Mouse (Mus musculus) olfactory bulb, adult 2 months (tissue): ENCODE measurements at regions not wholly inside any gene's neighbourhood (a gene's known extent, or its start where the extent isn't known, plus 50 kb on each side); places are given as distances from the start of the nearest gene placed in this dataset.

Experiments
- CTCF ChIP-seq: fragments of 200-500 bp; IDR thresholded peaks from 2 replicates; pipeline ENCODE4 v1.5.1; 2012; ENCODE audit warnings: low read depth, mild to moderate bottlenecking, low read length, moderate library complexity; ENCODE audit not compliant: insufficient read depth
- POLR2A ChIP-seq: fragments of 200-500 bp; IDR thresholded peaks from 2 replicates; pipeline ENCODE4 v1.6.1; 2012; ENCODE audit warnings: mild to moderate bottlenecking, low read depth, low read length, moderate library complexity; ENCODE audit not compliant: insufficient read depth

DNA sequence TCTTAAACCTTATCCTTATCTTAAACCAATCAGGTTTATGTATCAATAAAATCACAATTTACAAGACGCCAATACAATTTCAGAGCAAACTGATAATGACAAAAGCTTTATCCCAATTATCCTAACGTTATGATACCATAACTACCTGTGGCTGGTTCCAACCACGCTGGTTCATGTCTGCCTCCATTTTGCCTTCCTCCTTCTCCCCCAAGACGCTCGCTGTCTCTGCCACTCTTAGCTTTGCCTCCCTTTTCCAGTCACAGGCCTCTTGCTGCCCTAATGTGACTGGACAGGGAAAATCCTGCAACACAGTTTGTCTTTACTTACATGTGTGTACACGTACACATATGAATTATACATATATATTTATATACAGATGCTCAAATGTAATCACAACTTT is 101.3 kb upstream of the Cpm start:
- no peak for TF ChIP-seq CTCF
- TF ChIP-seq POLR2A = no peak
